Mouse (Mus musculus): Measurements from ENCODE around the gene Bank1.

- TF ChIP-seq GATA1 (IDR thresholded peaks at IDR 0.05; ENCODE audit: low read length) (no peak), TAL1 (IDR thresholded peaks at IDR 0.05; ENCODE audit: low read length) (no peak)
Measured at GRCm38 (mm10) chr3:136368505-136368999, 42.7 kb upstream of the Bank1 start.

All from erythroblast, embryonic 14.5 days (primary cell).